Mouse (Mus musculus): ENCODE results near the gene Slc6a20a.

Gene Slc6a20a

GRCm38 (mm10) chr9:123678327-123679105 lies at the start of gene Slc6a20a, which contains the start of gene Ccr9:
Gene Slc6a20a, minus strand, starts transcription at chr9:123678885.
Gene Ccr9, plus strand, starts transcription at chr9:123678439.
- TF ChIP-seq GATA4 (IDR thresholded peaks at IDR 0.05; ENCODE audit: insufficient replicate concordance, low read length), result no peak

- TF ChIP-seq GATA4 (IDR thresholded peaks at IDR 0.05; ENCODE audit: insufficient replicate concordance, low read length), result no peak
Measured at GRCm38 (mm10) chr9:123722737-123723493, 44.2 kb upstream of the Slc6a20a start.

- TF ChIP-seq GATA4 (IDR thresholded peaks at IDR 0.05; ENCODE audit: insufficient replicate concordance, low read length), result no peak
Measured at GRCm38 (mm10) chr9:123717186-123718008, 38.7 kb upstream of the Slc6a20a start, which contains the start of gene Lztfl1. Gene Lztfl1, minus strand, starts transcription at chr9:123717697.

DNA sequence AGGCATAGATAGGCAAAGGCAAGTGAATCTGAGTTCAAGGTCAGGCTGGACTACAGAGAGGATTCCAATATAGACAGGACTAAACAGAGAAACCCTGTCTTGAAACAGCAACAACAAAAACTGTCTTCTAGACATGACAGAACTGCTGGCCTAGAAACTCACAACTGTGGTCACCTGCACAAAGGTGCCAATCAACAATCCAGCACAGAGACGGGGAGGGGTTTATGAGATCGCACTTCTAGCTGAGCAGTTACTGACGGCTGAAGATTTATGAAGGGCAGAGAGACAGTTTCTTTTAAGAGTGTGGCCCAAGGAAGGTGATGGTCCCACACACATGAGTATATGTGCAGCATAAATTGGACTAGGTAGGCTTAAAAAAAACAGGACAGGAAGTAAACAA lies 37.6 kb upstream of the Slc6a20a start:
- no peak for TF ChIP-seq GATA4 (IDR thresholded peaks at IDR 0.05; ENCODE audit: insufficient replicate concordance, low read length)

GRCm38 (mm10) chr9:123713111-123713510 lies 34.4 kb upstream of the Slc6a20a start:
- TF ChIP-seq GATA4 (IDR thresholded peaks at IDR 0.05; ENCODE audit: insufficient replicate concordance, low read length), result no peak

DNA sequence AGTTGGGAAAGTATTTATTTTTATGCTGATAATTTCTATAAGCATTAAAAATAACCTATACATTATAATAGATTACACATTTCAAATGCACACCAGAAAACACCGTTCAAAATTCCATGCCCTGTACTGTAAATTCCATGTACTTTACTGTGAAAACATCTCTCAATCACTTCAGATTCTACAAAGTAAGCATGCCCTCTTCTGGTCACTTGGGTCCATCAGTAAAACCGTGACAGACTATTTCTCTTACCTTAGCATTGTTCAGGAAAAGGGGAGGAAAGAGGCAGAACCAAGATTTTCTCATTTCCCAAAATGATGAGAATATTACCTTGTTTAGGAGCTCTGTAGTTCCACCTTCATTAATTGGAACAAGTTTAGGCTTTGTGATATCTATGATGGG lies 30.5 kb upstream of the Slc6a20a start:
- TF ChIP-seq GATA4 (IDR thresholded peaks at IDR 0.05; ENCODE audit: insufficient replicate concordance, low read length), result no peak

DNA sequence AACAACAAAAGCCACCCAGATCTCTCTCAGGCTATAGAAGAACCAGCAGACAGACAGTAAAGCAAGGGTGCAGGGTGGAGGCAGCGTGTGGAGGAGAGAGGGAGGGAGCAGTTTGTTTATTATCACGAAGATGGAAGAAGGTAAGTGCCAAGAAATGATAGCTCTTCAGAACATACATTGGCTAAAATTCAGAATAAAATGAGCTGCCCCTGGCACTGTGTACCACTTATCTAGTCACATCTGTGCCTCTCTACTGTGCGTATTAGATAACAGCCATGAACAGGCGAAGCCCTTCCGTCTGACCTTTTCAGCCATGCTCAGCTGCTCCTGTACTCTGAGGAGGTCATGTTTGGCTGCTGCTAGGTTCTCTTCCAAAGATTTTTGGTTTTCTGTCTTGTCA lies 23.1 kb upstream of the Slc6a20a start:
- TF ChIP-seq GATA4 (IDR thresholded peaks at IDR 0.05; ENCODE audit: insufficient replicate concordance, low read length), result no peak

DNA sequence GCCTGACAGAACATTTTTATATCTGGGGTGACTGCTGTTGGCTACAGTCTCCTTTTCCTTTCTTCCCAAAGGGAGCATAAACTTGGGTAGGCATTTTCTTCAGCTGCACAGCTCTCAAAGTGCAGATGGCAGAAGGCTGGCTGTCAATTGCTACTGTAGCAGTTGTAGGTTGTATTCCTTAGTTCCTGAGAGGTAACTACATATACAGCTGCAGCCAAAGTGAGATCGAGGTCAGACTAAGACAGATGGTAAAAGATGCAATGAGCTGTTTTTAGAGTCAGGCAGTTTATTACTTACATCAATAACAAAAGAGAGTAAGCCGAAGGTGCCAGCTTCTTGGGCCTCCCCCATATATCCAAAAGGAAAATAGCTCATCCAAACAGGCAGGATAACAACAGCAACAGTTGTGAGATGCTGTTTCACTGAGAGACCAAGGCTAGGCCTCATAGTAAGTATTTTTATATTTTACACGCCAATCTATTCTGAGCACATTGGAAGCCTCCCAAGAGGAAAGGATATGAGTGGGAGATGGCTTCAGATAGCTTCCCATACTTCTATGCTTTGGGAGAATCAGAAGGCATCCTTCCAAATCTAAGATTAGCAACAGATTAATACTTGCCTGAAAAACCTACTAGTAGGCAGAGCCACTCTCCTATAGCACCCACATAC lies 17.1 kb upstream of the Slc6a20a start:
- no peak for TF ChIP-seq GATA4 (IDR thresholded peaks at IDR 0.05; ENCODE audit: insufficient replicate concordance, low read length)

- no peak for TF ChIP-seq GATA4 (IDR thresholded peaks at IDR 0.05; ENCODE audit: insufficient replicate concordance, low read length)
Measured at GRCm38 (mm10) chr9:123688227-123688626, 9.5 kb upstream of the Slc6a20a start.

DNA sequence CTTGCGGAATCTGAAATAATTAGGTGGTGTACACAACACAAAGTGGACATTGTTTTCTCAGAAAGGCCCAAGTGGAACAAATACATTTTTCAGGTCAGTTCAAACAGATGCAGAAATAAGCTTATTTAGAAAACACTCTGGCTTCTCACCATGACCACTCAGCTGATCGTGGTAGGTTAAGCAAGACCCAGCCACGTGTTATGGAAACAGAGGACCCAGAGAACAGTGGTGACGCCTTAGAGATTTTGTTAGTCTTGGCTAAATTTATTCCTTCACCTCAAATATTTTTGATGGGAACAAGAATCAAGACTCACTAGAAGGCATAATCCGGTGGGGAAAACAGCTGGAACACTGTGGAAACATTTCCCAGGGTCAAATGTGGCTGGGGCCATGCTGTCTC lies 7.5 kb upstream of the Slc6a20a start:
- TF ChIP-seq GATA4 (IDR thresholded peaks at IDR 0.05; ENCODE audit: insufficient replicate concordance, low read length), result no peak

DNA sequence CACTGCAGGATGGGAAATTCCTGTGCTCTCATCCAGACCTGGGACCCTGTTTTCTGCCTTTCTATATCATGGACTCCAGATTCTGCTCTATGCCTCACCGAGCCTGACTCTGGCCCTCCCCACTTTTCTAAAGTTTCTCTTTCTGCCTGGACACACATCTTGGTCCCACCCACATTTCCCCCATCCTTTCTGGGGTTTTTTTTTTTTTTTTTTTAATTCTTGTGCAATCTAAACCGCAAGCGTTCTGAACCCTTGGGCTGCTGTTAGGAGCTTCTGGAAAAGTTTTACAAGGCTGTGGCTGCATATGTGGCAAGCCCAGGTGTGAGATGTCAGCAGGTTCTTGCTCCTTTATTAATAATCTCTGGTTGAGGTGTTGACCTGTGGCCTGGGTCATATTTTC lies 5.0 kb upstream of the Slc6a20a start:
- TF ChIP-seq GATA4 (IDR thresholded peaks at IDR 0.05; ENCODE audit: insufficient replicate concordance, low read length), result no peak

DNA sequence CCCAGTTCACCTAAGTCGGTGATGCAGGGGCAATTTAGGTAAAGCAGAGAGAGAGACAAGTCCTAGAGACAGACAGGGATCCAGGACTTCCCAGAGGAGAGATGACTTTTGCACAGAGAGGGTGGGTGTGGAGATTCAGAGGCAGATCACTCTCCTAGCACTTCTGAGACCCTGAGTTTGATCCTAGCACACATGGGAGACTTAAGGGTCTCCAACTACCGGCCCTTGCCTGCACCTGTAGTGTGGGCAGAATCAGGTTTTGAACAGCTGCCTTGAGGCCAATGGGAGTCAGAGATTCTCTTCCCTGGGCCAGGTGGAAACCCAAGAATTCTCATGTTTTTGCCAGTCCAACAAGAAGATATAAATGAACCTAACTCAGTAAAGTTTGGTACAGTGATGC lies 513 bp upstream of the Slc6a20a start:
- no peak for TF ChIP-seq GATA4 (IDR thresholded peaks at IDR 0.05; ENCODE audit: insufficient replicate concordance, low read length)

GRCm38 (mm10) chr9:123665645-123666044 lies 13.0 kb downstream of the Slc6a20a start:
- TF ChIP-seq GATA4 (IDR thresholded peaks at IDR 0.05; ENCODE audit: insufficient replicate concordance, low read length), result no peak

GRCm38 (mm10) chr9:123658981-123659380 lies 19.7 kb downstream of the Slc6a20a start:
- no peak for TF ChIP-seq GATA4 (IDR thresholded peaks at IDR 0.05; ENCODE audit: insufficient replicate concordance, low read length)

- TF ChIP-seq GATA4 (IDR thresholded peaks at IDR 0.05; ENCODE audit: insufficient replicate concordance, low read length), result no peak
Measured at GRCm38 (mm10) chr9:123657457-123657856, 21.2 kb downstream of the Slc6a20a start.
